Mouse (Mus musculus) heart, postnatal 0 days (tissue): ENCODE measurements around the gene Cd59a.

ENCODE experiments used
- CTCF ChIP-seq: IDR thresholded peaks from 2 replicates; pipeline ENCODE4 v1.5.1; 2016; ENCODE audit warnings: antibody characterized with exemption, control low read depth, low read depth
- EP300 ChIP-seq: IDR thresholded peaks from 2 replicates; pipeline ENCODE4 v1.6.1; 2016; ENCODE audit warnings: antibody characterized with exemption, low read depth

- TF ChIP-seq CTCF: no peak
- no peak for TF ChIP-seq EP300
Measured at GRCm38 (mm10) chr2:104099946-104100345, 4.3 kb downstream of the Cd59a start.
